ENCODE assay signal across 26 mouse cellular contexts in the genomic region with DNA sequence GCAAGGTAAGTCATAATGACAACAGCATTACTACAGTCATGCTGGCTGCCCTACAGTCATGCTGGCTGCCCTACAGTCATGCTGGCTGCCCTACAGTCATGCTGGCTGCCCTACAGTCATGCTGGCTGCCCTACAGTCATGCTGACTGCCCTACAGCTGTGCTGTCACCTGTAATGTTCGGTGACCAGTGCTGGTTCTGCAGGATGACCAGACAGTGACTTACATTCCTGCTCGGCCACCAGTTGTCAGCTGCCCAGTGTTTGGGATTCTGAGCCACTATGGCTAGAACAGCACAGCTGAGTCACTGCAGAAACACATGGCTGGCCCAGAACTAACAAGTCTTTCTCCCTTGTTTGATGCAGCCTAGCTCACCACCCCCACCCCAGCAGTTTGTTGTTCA.
"Had no signal": no experiment of that assay in that cellular context is flagged by ENCODE, and none has a peak within 500 bp of the region (broad histone marks: within the 10 kb centered on the region; RNA-seq: fewer than 3 reads in every experiment).

No protein-coding gene starts in this region.

- H3K4me1 ChIP-seq: heart, embryonic 10.5 days; heart, embryonic 12.5 days; hindbrain, embryonic 10.5 days; hindbrain, embryonic 12.5 days; intestine, embryonic 15.5 days; limb, embryonic 10.5 days; limb, embryonic 12.5 days; liver, embryonic 13.5 days had no signal

- H3K4me2 ChIP-seq: heart, embryonic 12.5 days; hindbrain, embryonic 12.5 days; hindbrain, embryonic 14.5 days; intestine, embryonic 15.5 days; limb, embryonic 12.5 days; liver, embryonic 11.5 days; liver, embryonic 13.5 days had no signal

- H3K27ac ChIP-seq: heart, embryonic 10.5 days; hindbrain, embryonic 10.5 days; hindbrain, embryonic 12.5 days; hindbrain, embryonic 14.5 days; intestine, embryonic 15.5 days; left cerebral cortex, adult 2 months; limb, embryonic 10.5 days; limb, embryonic 12.5 days; liver, embryonic 13.5 days had no signal

- DNase-seq: gastrocnemius, postnatal 14 days; gastrocnemius, postnatal 36 days; heart, adult 11 months; heart, postnatal 10 days; heart, postnatal 4 days; kidney, adult 18-20 months; kidney, adult 8-10 months; kidney, postnatal 10 days; kidney, postnatal 25 days; kidney, postnatal 4 days; layer of hippocampus, adult 9-11 months; liver; liver, embryonic 13.5 days had no signal

- ATAC-seq: hindbrain, embryonic 16.5 days; inflammation-experienced regulatory T-cells, adult 6 months; intestine, embryonic 15.5 days; intestine, postnatal 0 days had no signal

- H3K9me3 ChIP-seq: heart, embryonic 10.5 days; heart, embryonic 12.5 days; hindbrain, embryonic 10.5 days; hindbrain, embryonic 12.5 days; intestine, embryonic 15.5 days; limb, embryonic 10.5 days; liver, embryonic 13.5 days had no signal

- H3K9ac ChIP-seq: heart, embryonic 12.5 days; hindbrain, embryonic 12.5 days; hindbrain, embryonic 14.5 days; intestine, embryonic 15.5 days; limb, embryonic 12.5 days; liver, embryonic 13.5 days had no signal

- H3K4me3 ChIP-seq: heart, embryonic 10.5 days; heart, embryonic 12.5 days; hindbrain, embryonic 10.5 days; hindbrain, embryonic 12.5 days; intestine, embryonic 15.5 days; left cerebral cortex, adult 2 months; limb, embryonic 10.5 days; limb, embryonic 12.5 days; liver, embryonic 13.5 days had no signal

- H3K27me3 ChIP-seq: heart, embryonic 12.5 days; hindbrain, embryonic 12.5 days; intestine, embryonic 15.5 days; limb, embryonic 12.5 days; liver, embryonic 13.5 days had no signal
